Mouse (Mus musculus) hematopoietic stem cell, adult 5-6 weeks (primary cell): ENCODE measurements around the gene Myzap. TPM values are rescaled to one million over a fixed set of nuclear protein-coding genes. Genes with fewer than 3 reads are reported as not detected.
"Not testable (repeated sequence)": the region's sequence is repeated elsewhere in the genome, so short reads cannot be mapped to it uniquely, and the experiment has no call there.

ENCODE experiments used
- ATAC-seq, 2 experiments: fragments of 125-278 bp in 1 of 2; replicated peaks in 1 of 2; 2 replicates each; pipeline ENCODE4 v1.8.0; 2016 to 2017; ENCODE audit warnings: inconsistent platforms in 2 of 2, mild to moderate bottlenecking in 2 of 2, moderate number of reproducible peaks in 2 of 2, low read depth in 1 of 2, moderate TSS enrichment in 1 of 2; ENCODE audit not compliant: low FRiP score in 2 of 2, poor library complexity in 2 of 2, severe bottlenecking in 2 of 2, insufficient read depth in 1 of 2, low TSS enrichment in 1 of 2
- total RNA-seq: library from RNA; stranded (forward); fragments of 172-1452, 232-1000 nt; gene quantifications from 2 replicates; pipeline ENCODE4 v1.2.3, GENCODE M21; 2017

Myzap gene
- total RNA-seq, 1 experiment from 2014 or later = 1.1 TPM

GRCm38 (mm10) chr9:71513566-71513965 lies 78.6 kb downstream of the Myzap start:
- ATAC-seq = no peak

- ATAC-seq = no peak
These were observed 79.3 kb downstream of the Myzap start for GRCm38 (mm10) chr9:71512899-71513298.

- no peak for ATAC-seq
These were observed 93.6 kb downstream of the Myzap start for GRCm38 (mm10) chr9:71498391-71499182.

GRCm38 (mm10) chr9:71496637-71497036 lies 95.5 kb downstream of the Myzap start:
- no peak for ATAC-seq

GRCm38 (mm10) chr9:71493771-71494170 lies 98.4 kb downstream of the Myzap start:
- ATAC-seq = no peak

- no peak for ATAC-seq
These were observed 99.7 kb downstream of the Myzap start for GRCm38 (mm10) chr9:71492296-71493025.

GRCm38 (mm10) chr9:71490076-71490475 lies 102.1 kb downstream of the Myzap start:
- ATAC-seq = no peak

- ATAC-seq = no peak
These were observed 106.0 kb downstream of the Myzap start for GRCm38 (mm10) chr9:71486127-71486526.

GRCm38 (mm10) chr9:71485475-71486094 lies 106.6 kb downstream of the Myzap start, which contains the start of gene Polr2m:
Polr2m (minus strand) TSS chr9:71485935.
- peak; percentile 95 to 98 for ATAC-seq

GRCm38 (mm10) chr9:71484871-71485474 lies 107.2 kb downstream of the Myzap start:
- ATAC-seq = peak; percentile 3 to 30; a peak in 1 of 4 replicates

GRCm38 (mm10) chr9:71483872-71484271 lies 108.3 kb downstream of the Myzap start:
- not testable (repeated sequence) for ATAC-seq

GRCm38 (mm10) chr9:71480305-71480704 lies 111.9 kb downstream of the Myzap start:
- no peak for ATAC-seq

GRCm38 (mm10) chr9:71479413-71479812 lies 112.7 kb downstream of the Myzap start:
- no peak for ATAC-seq

- no peak for ATAC-seq
These were observed 113.6 kb downstream of the Myzap start for GRCm38 (mm10) chr9:71478596-71478995.

- no peak for ATAC-seq
These were observed 115.6 kb downstream of the Myzap start for GRCm38 (mm10) chr9:71476601-71477000.

GRCm38 (mm10) chr9:71475536-71475935 lies 116.6 kb downstream of the Myzap start:
- ATAC-seq = no peak

GRCm38 (mm10) chr9:71467434-71467833 lies 124.7 kb downstream of the Myzap start:
- no peak for ATAC-seq

GRCm38 (mm10) chr9:71466111-71466510 lies 126.0 kb downstream of the Myzap start:
- ATAC-seq = 0 out of 4 replicates have a peak, but pooled peaks of 1 of the 2 experiments have one; percentile 37
